Mouse (Mus musculus) spleen, adult 2 months (tissue): Measurements from ENCODE around the gene Mblac2. TPM values are rescaled to one million over a fixed set of nuclear protein-coding genes. Genes with fewer than 3 reads are reported as not detected.

Experiments
- DNase-seq, 2 experiments: peaks; one replicate each; pipeline versions ENCODE4 v3.0.0 to v3.0.0-alpha.2; 2012 to 2021; ENCODE audit warnings: low spot score in 2 of 2, low read depth in 1 of 2
- H3K27ac ChIP-seq: fragments of 200-500 bp; 2 replicates; pipeline ENCODE4 v1.5.1; 2012; ENCODE audit warnings: low read length, inconsistent platforms; ENCODE audit not compliant: insufficient read depth
- H3K27me3 ChIP-seq: fragments of 200-500 bp; 2 replicates; pipeline ENCODE4 v1.6.1; 2012; ENCODE audit warnings: mild to moderate bottlenecking, moderate library complexity, low read length, inconsistent platforms; ENCODE audit not compliant: control insufficient read depth, insufficient read depth
- H3K36me3 ChIP-seq: fragments of 200-500 bp; 2 replicates; pipeline ENCODE4 v1.6.1; 2012; ENCODE audit warnings: mild to moderate bottlenecking, low read length, inconsistent platforms; ENCODE audit not compliant: control insufficient read depth, insufficient read depth
- H3K4me1 ChIP-seq: fragments of 200-500 bp; 2 replicates; pipeline ENCODE4 v1.6.1; 2011; ENCODE audit warnings: inconsistent platforms; ENCODE audit not compliant: control insufficient read depth, insufficient read depth, insufficient read length
- H3K4me3 ChIP-seq: fragments of 200-500 bp; 2 replicates; pipeline ENCODE4 v1.5.1; 2011; ENCODE audit warnings: mild to moderate bottlenecking, inconsistent platforms; ENCODE audit not compliant: insufficient read depth, insufficient read length; ENCODE audit errors: extremely low read depth
- CTCF ChIP-seq: fragments of 200-500 bp; IDR thresholded peaks from 2 replicates; pipeline ENCODE4 v1.5.1; 2011; ENCODE audit warnings: mild to moderate bottlenecking, inconsistent platforms; ENCODE audit not compliant: insufficient read depth, insufficient read length, insufficient replicate concordance; ENCODE audit errors: extremely low read depth
- POLR2A ChIP-seq: fragments of 200-500 bp; IDR thresholded peaks from 2 replicates; pipeline ENCODE4 v1.6.1; 2011; ENCODE audit warnings: low read depth, low read length, inconsistent platforms
- WGBS: fragments of 180-500 bp; shearing (Covaris S2); methylation state at CpG from one replicate; pipeline ENCODE4 v1.1.7; 2018; 5-methylcytosine and 5-hydroxymethylcytosine counted together
- polyA plus RNA-seq: library from polyadenylated mRNA; depleted of rRNA; stranded (reverse); fragments of >200 nt; gene quantifications from 2 replicates; pipeline ENCODE4 v1.2.3, GENCODE M21; 2012; rRNA removed

Mblac2 gene
- polyA plus RNA-seq = 2.0 and 2.5 TPM in 2 replicates

GRCm38 (mm10) chr13:81710775-81711545 lies at the start of gene Mblac2, which contains the start of gene Polr3g:
Gene Mblac2, plus strand, starts transcription at chr13:81711341.
Gene Polr3g, minus strand, starts transcription at chr13:81711013.
- DNase-seq = peak; percentile 86 to 96
- no peaks in the 10 kb centered on the region for H3K27me3 ChIP-seq
- under 1% methylated on average over 61 of the region's 61 CpGs for WGBS
- peak; percentile 36; the same call in 1 of the 2 replicates for TF ChIP-seq POLR2A
- TF ChIP-seq CTCF = peak; percentile 4; the same call in 1 of the 2 replicates
- H3K36me3 ChIP-seq = no peaks in the 10 kb centered on the region
- H3K4me1 ChIP-seq = peaks cover 6% of the 10 kb centered on the region; the same call in 1 of the 2 replicates
- H3K27ac ChIP-seq = peak within 1 kb of the TSS; percentile 96
- peak within 1 kb of the TSS; percentile 93 for H3K4me3 ChIP-seq

GRCm38 (mm10) chr13:81663566-81664330 lies 47.4 kb upstream of the Mblac2 start:
- no peak overlapping the region for H3K27ac ChIP-seq
- no peak for DNase-seq

DNA sequence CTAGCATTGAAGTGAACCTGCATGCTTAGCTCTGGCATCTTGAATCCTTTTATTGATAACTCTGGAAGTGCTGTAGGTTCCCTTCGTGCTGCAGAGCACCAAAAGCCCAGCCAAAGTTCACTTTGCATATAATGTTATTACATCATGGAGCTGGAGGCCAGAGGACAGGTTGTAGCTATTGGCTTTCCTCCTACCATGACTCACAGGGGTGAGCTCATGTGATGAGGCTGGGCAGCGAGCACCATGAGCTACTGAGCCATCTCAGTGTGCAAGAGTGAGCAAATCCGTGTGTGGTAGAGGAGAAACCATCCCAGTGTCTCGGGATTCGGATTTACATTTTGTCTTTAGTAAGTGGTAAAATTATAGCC lies 46.8 kb upstream of the Mblac2 start:
- no peak for DNase-seq
- Histone ChIP-seq H3K36me3 (peaks cover 29% of the 10 kb centered on the region), H3K4me3 (no peak overlapping the region), H3K27me3 (no peaks in the 10 kb centered on the region), H3K4me1 (no peaks in the 10 kb centered on the region), H3K27ac (no peak overlapping the region)
- no peak for TF ChIP-seq CTCF
- no peak for TF ChIP-seq POLR2A
- WGBS = 93% methylated on average over 5 of the region's 5 CpGs

More at GRCm38 (mm10) chr13:81663566-81664330, 47.4 kb upstream of the Mblac2 start:
- WGBS = 89% methylated on average over 12 of the region's 12 CpGs
- H3K27me3 ChIP-seq = no peaks in the 10 kb centered on the region
- H3K4me1 ChIP-seq = no peaks in the 10 kb centered on the region
- TF ChIP-seq POLR2A (no peak), CTCF (no peak)
- peaks cover 24% of the 10 kb centered on the region for H3K36me3 ChIP-seq
- no peak overlapping the region for H3K4me3 ChIP-seq

DNA sequence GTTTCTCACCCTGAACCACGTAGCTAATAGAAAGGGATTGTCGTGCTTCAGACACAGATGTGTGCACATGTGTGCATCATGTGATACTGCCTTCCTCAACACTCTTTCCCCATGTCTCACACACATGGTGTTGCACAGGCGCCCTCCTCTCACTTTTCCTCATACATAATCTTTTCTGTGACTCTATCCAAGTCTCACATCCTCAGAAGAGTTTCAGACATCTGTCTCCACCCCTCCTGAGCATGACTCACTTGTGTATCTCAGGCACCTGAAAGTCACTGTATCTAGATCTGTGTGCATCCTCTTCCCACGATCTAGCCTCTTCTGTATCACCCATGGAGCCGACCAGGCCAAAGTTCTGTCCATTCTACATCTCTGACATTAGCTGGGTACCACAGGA lies 43.4 kb upstream of the Mblac2 start:
- H3K27ac ChIP-seq = no peak overlapping the region
- H3K27me3 ChIP-seq = no peaks in the 10 kb centered on the region
- no peaks in the 10 kb centered on the region for H3K4me1 ChIP-seq
- WGBS = 87% methylated on average over 5 of the region's 5 CpGs
- no peak for DNase-seq
- no peak for TF ChIP-seq CTCF
- TF ChIP-seq POLR2A = no peak
- peaks cover 34% of the 10 kb centered on the region for H3K36me3 ChIP-seq
- no peak overlapping the region for H3K4me3 ChIP-seq

DNA sequence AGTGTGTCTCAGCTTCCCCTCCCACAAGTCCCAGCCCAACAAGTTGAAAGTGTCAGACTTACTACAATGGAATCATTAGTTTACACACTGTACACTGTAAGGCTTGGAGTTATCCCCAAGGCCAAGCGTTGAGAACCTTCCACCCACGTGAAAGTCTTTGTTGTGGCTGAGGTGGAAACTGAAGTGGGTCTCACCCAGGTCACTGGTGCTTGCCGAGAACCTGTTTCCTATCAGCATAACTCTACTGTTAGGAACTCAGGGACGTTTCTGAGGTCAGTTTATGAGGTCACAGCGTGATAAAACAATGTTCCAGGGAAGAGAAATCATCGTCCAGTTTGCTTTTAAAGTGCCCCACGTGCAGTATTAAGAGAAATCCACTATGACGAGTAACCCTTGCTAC lies 35.8 kb upstream of the Mblac2 start:
- Histone ChIP-seq H3K36me3 (peaks cover 7% of the 10 kb centered on the region; the same call in 1 of the 2 replicates), H3K4me1 (no peaks in the 10 kb centered on the region), H3K27ac (no peak overlapping the region), H3K4me3 (no peak overlapping the region), H3K27me3 (no peaks in the 10 kb centered on the region)
- TF ChIP-seq POLR2A = no peak
- TF ChIP-seq CTCF = no peak
- WGBS = 71% methylated on average over 8 of the region's 8 CpGs
- DNase-seq = no peak

- no peak for DNase-seq
- H3K36me3 ChIP-seq = peaks cover 3% of the 10 kb centered on the region
- no peaks in the 10 kb centered on the region for H3K27me3 ChIP-seq
- no peak for TF ChIP-seq POLR2A
- TF ChIP-seq CTCF = no peak
- H3K4me3 ChIP-seq = no peak overlapping the region
- no peaks in the 10 kb centered on the region for H3K4me1 ChIP-seq
- H3K27ac ChIP-seq = no peak overlapping the region
- 98% methylated on average over 3 of the region's 3 CpGs for WGBS
Observed at GRCm38 (mm10) chr13:81683107-81683506, 28.0 kb upstream of the Mblac2 start.

DNA sequence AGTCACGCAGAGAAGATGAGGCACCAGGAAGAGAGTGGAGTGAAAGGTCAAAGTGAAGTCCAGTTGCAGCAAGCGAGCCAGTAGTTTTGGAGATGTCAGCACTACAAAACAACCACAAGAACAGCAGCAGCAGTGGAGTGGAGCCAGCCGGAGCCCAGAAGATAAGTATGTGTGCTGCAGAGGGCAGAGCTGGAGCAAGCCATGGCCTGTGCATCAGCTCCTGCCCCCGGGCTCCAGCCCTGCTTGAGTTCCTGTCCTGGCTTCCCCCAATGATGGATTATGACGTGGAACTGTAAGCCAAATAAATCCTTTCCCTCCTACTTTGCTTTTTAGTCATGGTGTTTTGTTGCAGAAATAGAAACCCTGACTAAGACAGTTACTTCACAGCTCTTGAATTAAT lies 26.9 kb upstream of the Mblac2 start:
- H3K27me3 ChIP-seq = no peaks in the 10 kb centered on the region
- H3K36me3 ChIP-seq = peaks cover 3% of the 10 kb centered on the region
- WGBS = 90% methylated on average over 5 of the region's 5 CpGs
- H3K4me1 ChIP-seq = no peaks in the 10 kb centered on the region
- no peak overlapping the region for H3K27ac ChIP-seq
- no peak overlapping the region for H3K4me3 ChIP-seq
- DNase-seq = no peak
- TF ChIP-seq CTCF (no peak), POLR2A (no peak)
